Mouse (Mus musculus): ENCODE measurements at regions not wholly inside any gene's neighbourhood (a gene's known extent, or its start where the extent isn't known, plus 50 kb on each side); places are given as distances from the start of the nearest gene placed in this dataset.
A peak's percentile ranks its signal among the peaks of the same experiment; 100 is the strongest.

- Histone ChIP-seq H3K79me2 (replicated peaks; ENCODE audit: control insufficient read depth, insufficient read depth, low read length) (no peaks in the 10 kb centered on the region), H3K27me3 (ENCODE audit: control insufficient read depth, insufficient read depth, low read length) (no peaks in the 10 kb centered on the region), H3K4me1 (ENCODE audit: control insufficient read depth, insufficient read depth, low read length) (no peaks in the 10 kb centered on the region), H3K9ac (ENCODE audit: low read depth, low read length) (no peak overlapping the region), H3K27ac (no peak overlapping the region), H3K36me3 (ENCODE audit: control insufficient read depth, insufficient read depth, low read length) (no peaks in the 10 kb centered on the region), H3K4me3 (no peak overlapping the region)
- TF ChIP-seq EP300 (IDR thresholded peaks at IDR 0.05; ENCODE audit: insufficient read depth, low read depth, low read length) (no peak), CTCF (IDR thresholded peaks at IDR 0.05) (no peak), POLR2A (IDR thresholded peaks at IDR 0.05; ENCODE audit: insufficient read depth, low read depth, low read length) (no peak)
- WGBS: 88% methylated on average over 3 of the region's 3 CpGs
- DNase-seq: no peak
- intact Hi-C loops (cut with DNase I): no loop called here
These were observed 189.6 kb upstream of the Dph6 start for GRCm38 (mm10) chr2:114844389-114844771.

GRCm38 (mm10) chr2:114848439-114848838, 193.7 kb upstream of the Dph6 start:
- no peaks in the 10 kb centered on the region for H3K27me3 ChIP-seq (ENCODE audit: control insufficient read depth, insufficient read depth, low read length)
- intact Hi-C loops (cut with DNase I): no loop called here
- no peaks in the 10 kb centered on the region for H3K79me2 ChIP-seq (replicated peaks; ENCODE audit: control insufficient read depth, insufficient read depth, low read length)
- no peak overlapping the region for H3K9ac ChIP-seq (ENCODE audit: low read depth, low read length)
- TF ChIP-seq EP300 (IDR thresholded peaks at IDR 0.05; ENCODE audit: insufficient read depth, low read depth, low read length) (no peak), CTCF (IDR thresholded peaks at IDR 0.05) (no peak), POLR2A (IDR thresholded peaks at IDR 0.05; ENCODE audit: insufficient read depth, low read depth, low read length) (no peak)
- no peak overlapping the region for H3K4me3 ChIP-seq
- WGBS: 86% methylated on average over 5 of the region's 5 CpGs
- H3K27ac ChIP-seq: no peak overlapping the region
- H3K4me1 ChIP-seq (ENCODE audit: control insufficient read depth, insufficient read depth, low read length): no peaks in the 10 kb centered on the region
- no peaks in the 10 kb centered on the region for H3K36me3 ChIP-seq (ENCODE audit: control insufficient read depth, insufficient read depth, low read length)
- no peak for DNase-seq

GRCm38 (mm10) chr2:114848914-114849313, 194.2 kb upstream of the Dph6 start:
- no peaks in the 10 kb centered on the region for H3K36me3 ChIP-seq (ENCODE audit: control insufficient read depth, insufficient read depth, low read length)
- no peaks in the 10 kb centered on the region for H3K27me3 ChIP-seq (ENCODE audit: control insufficient read depth, insufficient read depth, low read length)
- no peaks in the 10 kb centered on the region for H3K4me1 ChIP-seq (ENCODE audit: control insufficient read depth, insufficient read depth, low read length)
- no peaks in the 10 kb centered on the region for H3K79me2 ChIP-seq (replicated peaks; ENCODE audit: control insufficient read depth, insufficient read depth, low read length)
- WGBS: 69% methylated on average over 2 of the region's 2 CpGs
- intact Hi-C loops (cut with DNase I): no loop called here
- DNase-seq: no peak
- no peak for TF ChIP-seq POLR2A (IDR thresholded peaks at IDR 0.05; ENCODE audit: insufficient read depth, low read depth, low read length)
- no peak for TF ChIP-seq EP300 (IDR thresholded peaks at IDR 0.05; ENCODE audit: insufficient read depth, low read depth, low read length)
- no peak for TF ChIP-seq CTCF (IDR thresholded peaks at IDR 0.05)
- no peak overlapping the region for H3K9ac ChIP-seq (ENCODE audit: low read depth, low read length)
- no peak overlapping the region for H3K4me3 ChIP-seq
- no peak overlapping the region for H3K27ac ChIP-seq

GRCm38 (mm10) chr2:114853715-114854530, 199.2 kb upstream of the Dph6 start:
- TF ChIP-seq EP300 (IDR thresholded peaks at IDR 0.05; ENCODE audit: insufficient read depth, low read depth, low read length) (no peak), CTCF (IDR thresholded peaks at IDR 0.05) (peak; percentile 91)
- Histone ChIP-seq H3K4me3 (no peak overlapping the region), H3K4me1 (ENCODE audit: control insufficient read depth, insufficient read depth, low read length) (no peaks in the 10 kb centered on the region), H3K9ac (ENCODE audit: low read depth, low read length) (no peak overlapping the region), H3K27ac (no peak overlapping the region), H3K79me2 (replicated peaks; ENCODE audit: control insufficient read depth, insufficient read depth, low read length) (no peaks in the 10 kb centered on the region), H3K27me3 (ENCODE audit: control insufficient read depth, insufficient read depth, low read length) (no peaks in the 10 kb centered on the region), H3K36me3 (ENCODE audit: control insufficient read depth, insufficient read depth, low read length) (no peaks in the 10 kb centered on the region)
- 45% methylated on average over 13 of the region's 13 CpGs for WGBS
- intact Hi-C loops (cut with DNase I): loop anchor here (5.0 to 10.0 kb wide), 4 partner anchors 589 to 1253 kb away; no protein-coding TSS in a partner anchor
- peak; percentile 37 to 64 for DNase-seq

- Histone ChIP-seq H3K36me3 (ENCODE audit: control insufficient read depth, insufficient read depth, low read length) (no peaks in the 10 kb centered on the region), H3K27ac (no peak overlapping the region), H3K27me3 (ENCODE audit: control insufficient read depth, insufficient read depth, low read length) (no peaks in the 10 kb centered on the region), H3K4me1 (ENCODE audit: control insufficient read depth, insufficient read depth, low read length) (no peaks in the 10 kb centered on the region), H3K4me3 (no peak overlapping the region), H3K9ac (ENCODE audit: low read depth, low read length) (no peak overlapping the region), H3K79me2 (replicated peaks; ENCODE audit: control insufficient read depth, insufficient read depth, low read length) (no peaks in the 10 kb centered on the region)
- TF ChIP-seq CTCF (IDR thresholded peaks at IDR 0.05): no peak
- TF ChIP-seq POLR2A (IDR thresholded peaks at IDR 0.05; ENCODE audit: insufficient read depth, low read depth, low read length): no peak
- no peak for TF ChIP-seq EP300 (IDR thresholded peaks at IDR 0.05; ENCODE audit: insufficient read depth, low read depth, low read length)
- no peak for DNase-seq
- intact Hi-C loops (cut with DNase I): no loop called here
- 78% methylated on average over 7 of the region's 7 CpGs for WGBS
These were observed 217.5 kb upstream of the Dph6 start for GRCm38 (mm10) chr2:114872272-114872671.

GRCm38 (mm10) chr2:114873090-114873489, 218.3 kb upstream of the Dph6 start:
- no peak for DNase-seq
- no peaks in the 10 kb centered on the region for H3K79me2 ChIP-seq (replicated peaks; ENCODE audit: control insufficient read depth, insufficient read depth, low read length)
- no peak overlapping the region for H3K27ac ChIP-seq
- no peaks in the 10 kb centered on the region for H3K4me1 ChIP-seq (ENCODE audit: control insufficient read depth, insufficient read depth, low read length)
- no peak overlapping the region for H3K9ac ChIP-seq (ENCODE audit: low read depth, low read length)
- H3K36me3 ChIP-seq (ENCODE audit: control insufficient read depth, insufficient read depth, low read length): no peaks in the 10 kb centered on the region
- 82% methylated on average over 4 of the region's 4 CpGs for WGBS
- no peak for TF ChIP-seq CTCF (IDR thresholded peaks at IDR 0.05)
- no peak for TF ChIP-seq POLR2A (IDR thresholded peaks at IDR 0.05; ENCODE audit: insufficient read depth, low read depth, low read length)
- no peak for TF ChIP-seq EP300 (IDR thresholded peaks at IDR 0.05; ENCODE audit: insufficient read depth, low read depth, low read length)
- H3K4me3 ChIP-seq: no peak overlapping the region
- intact Hi-C loops (cut with DNase I): no loop called here
- no peaks in the 10 kb centered on the region for H3K27me3 ChIP-seq (ENCODE audit: control insufficient read depth, insufficient read depth, low read length)

Measured in heart, adult 2 months (tissue).